Mouse (Mus musculus): Measurements from ENCODE around the gene Zfp366. TPM values are rescaled to one million over a fixed set of nuclear protein-coding genes. Genes with fewer than 3 reads are reported as not detected.

Zfp366 gene
- polyA plus RNA-seq, 1 experiment from 2014 or later, result 0.45 TPM

DNA sequence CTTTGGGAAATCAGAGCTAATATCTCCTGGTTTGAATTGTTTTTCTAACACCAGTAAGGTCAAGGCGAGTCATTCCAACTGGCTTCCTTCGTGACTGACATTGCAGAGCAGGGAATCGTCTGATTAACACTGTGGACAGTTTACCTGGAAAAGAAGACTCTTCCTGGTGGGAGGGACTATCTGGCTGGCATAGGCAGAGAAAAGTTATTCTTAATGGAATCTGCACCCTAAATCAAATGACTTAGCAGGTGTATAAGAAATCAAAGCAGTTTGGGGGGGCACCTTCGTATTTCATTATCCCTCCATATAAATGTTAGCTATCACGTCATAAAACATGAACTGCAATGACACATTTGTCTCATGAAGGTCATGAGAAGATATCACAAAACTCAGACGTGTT is 93.9 kb downstream of the Zfp366 start:
- WGBS, result 91% methylated on average over 6 of the region's 6 CpGs
- no peak overlapping the region for H3K27ac ChIP-seq
- no peak overlapping the region for H3K4me2 ChIP-seq
- no peaks in the 10 kb centered on the region for H3K9me3 ChIP-seq
- no peak for ATAC-seq (ENCODE audit: low FRiP score)
- H3K9ac ChIP-seq, result no peak overlapping the region
- H3K4me3 ChIP-seq (replicated peaks), result no peak overlapping the region
- H3K27me3 ChIP-seq, result no peaks in the 10 kb centered on the region
- no peaks in the 10 kb centered on the region for H3K36me3 ChIP-seq (replicated peaks)
- H3K4me1 ChIP-seq, result peaks cover under 1% of the 10 kb centered on the region; the same call in 1 of the 2 replicates

DNA sequence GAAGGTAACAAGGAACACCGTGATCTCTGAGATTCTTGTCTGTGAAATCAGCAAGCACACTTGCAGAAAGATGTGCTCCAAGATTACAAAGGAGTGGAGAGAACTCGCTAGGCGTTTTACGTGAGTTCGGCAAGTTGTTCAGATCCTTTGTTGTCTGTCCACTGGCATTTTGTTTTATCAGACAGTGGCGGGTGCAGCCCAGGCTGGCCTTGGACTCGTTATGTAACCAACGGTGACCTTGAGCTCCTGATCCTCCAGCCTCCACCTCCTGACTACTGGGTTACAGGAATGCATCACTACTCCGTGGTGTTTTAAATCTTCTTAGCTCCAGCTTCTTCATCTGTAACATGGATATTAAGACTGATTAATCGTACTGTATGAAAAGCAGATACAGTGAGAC is 94.7 kb downstream of the Zfp366 start:
- H3K27ac ChIP-seq, result no peak overlapping the region
- 60% methylated on average over 10 of the region's 10 CpGs for WGBS

GRCm38 (mm10) chr13:99282961-99283360 is 98.3 kb downstream of the Zfp366 start:
- Histone ChIP-seq H3K27ac (no peak overlapping the region), H3K4me1 (peaks cover 15% of the 10 kb centered on the region; the same call in 1 of the 2 replicates), H3K9ac (no peak overlapping the region), H3K4me2 (no peak overlapping the region), H3K9me3 (no peaks in the 10 kb centered on the region), H3K4me3 (replicated peaks) (no peak overlapping the region), H3K36me3 (replicated peaks) (no peaks in the 10 kb centered on the region), H3K27me3 (no peaks in the 10 kb centered on the region)
- ATAC-seq (ENCODE audit: low FRiP score), result no peak
- WGBS, result 87% methylated on average over 6 of the region's 6 CpGs

More for the DNA sequence above, 94.7 kb downstream of the Zfp366 start:
- H3K4me2 ChIP-seq, result no peak overlapping the region
- no peaks in the 10 kb centered on the region for H3K27me3 ChIP-seq
- no peak overlapping the region for H3K4me3 ChIP-seq (replicated peaks)
- H3K9me3 ChIP-seq, result no peaks in the 10 kb centered on the region
- no peak overlapping the region for H3K9ac ChIP-seq
- ATAC-seq (ENCODE audit: low FRiP score), result no peak
- no peaks in the 10 kb centered on the region for H3K36me3 ChIP-seq (replicated peaks)
- H3K4me1 ChIP-seq, result peaks cover 2% of the 10 kb centered on the region; the same call in 1 of the 2 replicates

- H3K27ac ChIP-seq, result peak overlapping the region; percentile 56; the same call in 1 of the 2 replicates
- no peak for ATAC-seq (ENCODE audit: low FRiP score)
- H3K4me1 ChIP-seq, result peaks cover 15% of the 10 kb centered on the region; the same call in 1 of the 2 replicates
- H3K36me3 ChIP-seq (replicated peaks), result no peaks in the 10 kb centered on the region
- H3K4me3 ChIP-seq (replicated peaks), result no peak overlapping the region
- H3K9ac ChIP-seq, result no peak overlapping the region
- H3K27me3 ChIP-seq, result no peaks in the 10 kb centered on the region
- no peaks in the 10 kb centered on the region for H3K9me3 ChIP-seq
- no peak overlapping the region for H3K4me2 ChIP-seq
- 86% methylated on average over 12 of the region's 12 CpGs for WGBS
Measured at GRCm38 (mm10) chr13:99283916-99284315, 99.3 kb downstream of the Zfp366 start.

DNA sequence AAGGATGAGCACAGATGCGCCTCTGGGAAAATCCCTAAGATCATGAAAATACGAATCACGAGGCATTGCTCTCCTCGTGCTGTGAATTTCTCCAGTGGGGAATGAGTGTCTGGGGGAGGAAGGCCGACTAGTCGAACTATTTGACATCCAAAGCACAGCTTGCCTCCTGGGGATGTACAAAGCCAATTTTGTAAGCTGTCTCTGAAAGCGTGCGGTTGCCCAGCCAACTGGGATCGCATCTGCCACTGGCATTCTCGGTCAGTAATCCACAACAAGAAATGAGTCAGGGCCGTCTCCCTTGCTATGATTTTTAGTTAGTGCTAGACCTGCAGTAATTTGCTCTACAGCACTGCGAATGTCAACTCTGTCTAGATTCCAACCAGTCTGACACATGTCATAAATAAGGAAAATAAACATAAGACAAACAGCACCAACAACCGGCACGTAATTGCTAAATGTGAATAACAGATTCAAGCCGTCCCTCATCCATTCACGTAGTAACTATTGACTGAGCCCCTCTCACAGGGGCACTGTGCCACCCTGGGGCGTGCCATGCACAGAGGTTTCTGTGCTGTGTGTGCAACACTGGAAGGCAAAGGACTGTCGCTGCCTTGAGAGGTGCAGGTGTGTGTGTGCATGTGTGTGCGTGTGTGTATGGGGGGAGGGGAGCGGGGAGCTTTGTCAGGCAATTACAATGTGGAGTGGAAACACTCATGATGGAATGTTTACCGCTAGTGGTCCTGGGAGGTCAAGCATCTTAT is 100.0 kb downstream of the Zfp366 start:
- no peak overlapping the region for H3K4me2 ChIP-seq
- peaks cover 15% of the 10 kb centered on the region; the same call in 1 of the 2 replicates for H3K4me1 ChIP-seq
- H3K27me3 ChIP-seq, result no peaks in the 10 kb centered on the region
- no peaks in the 10 kb centered on the region for H3K9me3 ChIP-seq
- peak; percentile 71 for ATAC-seq (ENCODE audit: low FRiP score)
- no peak overlapping the region for H3K9ac ChIP-seq
- WGBS, result 78% methylated on average over 21 of the region's 21 CpGs
- no peaks in the 10 kb centered on the region for H3K36me3 ChIP-seq (replicated peaks)
- H3K4me3 ChIP-seq (replicated peaks), result no peak overlapping the region
- H3K27ac ChIP-seq, result peak overlapping the region; percentile 56

GRCm38 (mm10) chr13:99285241-99285640 is 100.6 kb downstream of the Zfp366 start:
- WGBS, result 51% methylated on average over 2 of the region's 2 CpGs
- peaks cover 15% of the 10 kb centered on the region; the same call in 1 of the 2 replicates for H3K4me1 ChIP-seq
- no peak overlapping the region for H3K4me3 ChIP-seq (replicated peaks)
- ATAC-seq (ENCODE audit: low FRiP score), result no peak
- no peaks in the 10 kb centered on the region for H3K36me3 ChIP-seq (replicated peaks)
- H3K4me2 ChIP-seq, result no peak overlapping the region
- H3K9me3 ChIP-seq, result no peaks in the 10 kb centered on the region
- H3K27ac ChIP-seq, result peak overlapping the region; percentile 56; the same call in 1 of the 2 replicates
- no peak overlapping the region for H3K9ac ChIP-seq
- no peaks in the 10 kb centered on the region for H3K27me3 ChIP-seq

DNA sequence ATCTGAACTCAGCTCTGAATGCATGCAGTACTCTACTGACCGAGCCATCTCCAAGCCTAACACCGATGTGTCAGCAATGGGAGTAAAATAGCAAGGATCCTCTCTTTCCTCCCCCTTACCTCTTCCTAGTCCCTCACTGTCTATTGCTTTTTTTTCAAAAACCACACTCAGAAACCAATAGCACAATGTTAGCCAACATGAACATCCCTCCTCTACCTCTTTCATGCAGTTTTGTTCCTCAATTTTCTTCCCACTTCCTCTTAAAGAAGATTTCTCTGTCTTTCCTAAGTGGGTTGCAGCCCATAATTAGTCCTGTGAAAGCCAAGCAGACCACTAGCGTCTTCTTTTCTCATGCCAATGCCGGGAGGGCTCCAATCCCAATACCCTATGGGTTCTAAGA is 102.6 kb downstream of the Zfp366 start:
- H3K4me1 ChIP-seq, result peaks cover 15% of the 10 kb centered on the region; the same call in 1 of the 2 replicates
- H3K27me3 ChIP-seq, result no peaks in the 10 kb centered on the region
- no peak overlapping the region for H3K9ac ChIP-seq
- no peak overlapping the region for H3K4me3 ChIP-seq (replicated peaks)
- no peak for ATAC-seq (ENCODE audit: low FRiP score)
- no peaks in the 10 kb centered on the region for H3K36me3 ChIP-seq (replicated peaks)
- no peak overlapping the region for H3K4me2 ChIP-seq
- 92% methylated on average over 4 of the region's 4 CpGs for WGBS
- no peaks in the 10 kb centered on the region for H3K9me3 ChIP-seq
- H3K27ac ChIP-seq, result no peak overlapping the region

GRCm38 (mm10) chr13:99287786-99288185 is 103.2 kb downstream of the Zfp366 start:
- no peaks in the 10 kb centered on the region for H3K9me3 ChIP-seq
- no peak overlapping the region for H3K4me3 ChIP-seq (replicated peaks)
- WGBS, result 90% methylated on average over 9 of the region's 9 CpGs
- H3K4me1 ChIP-seq, result peaks cover 15% of the 10 kb centered on the region; the same call in 1 of the 2 replicates
- ATAC-seq (ENCODE audit: low FRiP score), result no peak
- no peaks in the 10 kb centered on the region for H3K36me3 ChIP-seq (replicated peaks)
- H3K27me3 ChIP-seq, result no peaks in the 10 kb centered on the region
- H3K9ac ChIP-seq, result no peak overlapping the region
- no peak overlapping the region for H3K4me2 ChIP-seq
- H3K27ac ChIP-seq, result no peak overlapping the region

- no peaks in the 10 kb centered on the region for H3K4me1 ChIP-seq
- H3K36me3 ChIP-seq (replicated peaks), result no peaks in the 10 kb centered on the region
- no peaks in the 10 kb centered on the region for H3K27me3 ChIP-seq
- no peak overlapping the region for H3K9ac ChIP-seq
- 93% methylated on average over 8 of the region's 8 CpGs for WGBS
- no peak for ATAC-seq (ENCODE audit: low FRiP score)
- no peaks in the 10 kb centered on the region for H3K9me3 ChIP-seq
- no peak overlapping the region for H3K4me3 ChIP-seq (replicated peaks)
- no peak overlapping the region for H3K4me2 ChIP-seq
- H3K27ac ChIP-seq, result no peak overlapping the region
Measured at GRCm38 (mm10) chr13:99290766-99291165, 106.1 kb downstream of the Zfp366 start.

DNA sequence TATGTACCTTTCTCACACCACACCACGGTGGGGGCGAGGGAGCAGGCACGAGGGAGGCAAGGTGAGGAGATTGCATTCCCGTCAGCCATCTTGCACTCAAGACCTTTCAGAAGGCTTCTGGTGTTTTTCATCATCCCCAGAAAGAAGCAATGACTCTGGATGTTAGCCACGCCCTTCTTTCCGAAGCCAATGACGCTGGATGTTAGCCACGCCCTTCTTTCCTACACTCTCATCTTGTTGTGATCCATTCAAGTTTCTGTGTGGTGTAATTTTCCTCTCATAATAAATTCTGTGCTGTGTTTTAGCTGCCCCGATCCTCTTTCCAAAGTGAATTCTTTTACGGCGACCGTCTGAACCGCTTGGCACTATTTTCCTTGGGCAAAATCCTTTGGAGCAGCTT is 109.6 kb downstream of the Zfp366 start:
- no peaks in the 10 kb centered on the region for H3K36me3 ChIP-seq (replicated peaks)
- H3K4me3 ChIP-seq (replicated peaks), result no peak overlapping the region
- ATAC-seq (ENCODE audit: low FRiP score), result no peak
- H3K4me1 ChIP-seq, result no peaks in the 10 kb centered on the region
- 95% methylated on average over 13 of the region's 13 CpGs for WGBS
- H3K27me3 ChIP-seq, result no peaks in the 10 kb centered on the region
- no peak overlapping the region for H3K9ac ChIP-seq
- no peak overlapping the region for H3K27ac ChIP-seq
- no peaks in the 10 kb centered on the region for H3K9me3 ChIP-seq
- H3K4me2 ChIP-seq, result no peak overlapping the region

DNA sequence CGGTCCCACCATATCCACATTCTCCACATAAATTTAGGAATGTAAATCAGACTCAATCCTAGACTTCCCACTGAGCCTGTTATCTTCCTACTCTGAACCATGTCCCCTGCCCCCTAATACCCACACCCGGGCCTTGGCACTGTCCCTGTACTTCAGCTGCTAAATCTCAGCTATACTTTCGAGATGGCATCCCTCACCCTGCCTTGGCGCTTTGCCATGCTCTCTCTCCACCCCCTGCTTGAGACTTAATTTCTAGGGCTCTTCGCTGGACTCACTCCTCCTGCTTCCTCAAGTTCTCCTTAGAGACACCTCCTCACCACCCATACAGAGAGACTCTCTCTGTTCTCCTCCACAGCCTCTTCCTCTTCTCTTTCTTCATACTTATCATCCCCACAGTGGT is 115.3 kb downstream of the Zfp366 start:
- H3K9ac ChIP-seq, result no peak overlapping the region
- H3K36me3 ChIP-seq (replicated peaks), result no peaks in the 10 kb centered on the region
- no peaks in the 10 kb centered on the region for H3K27me3 ChIP-seq
- no peaks in the 10 kb centered on the region for H3K4me1 ChIP-seq
- H3K9me3 ChIP-seq, result no peaks in the 10 kb centered on the region
- H3K4me2 ChIP-seq, result no peak overlapping the region
- no peak overlapping the region for H3K4me3 ChIP-seq (replicated peaks)
- no peak overlapping the region for H3K27ac ChIP-seq
- WGBS, result 90% methylated on average over 5 of the region's 5 CpGs
- ATAC-seq (ENCODE audit: low FRiP score), result no peak
